Mouse (Mus musculus): ENCODE data around the gene Ulk4.

Ulk4 gene

DNA sequence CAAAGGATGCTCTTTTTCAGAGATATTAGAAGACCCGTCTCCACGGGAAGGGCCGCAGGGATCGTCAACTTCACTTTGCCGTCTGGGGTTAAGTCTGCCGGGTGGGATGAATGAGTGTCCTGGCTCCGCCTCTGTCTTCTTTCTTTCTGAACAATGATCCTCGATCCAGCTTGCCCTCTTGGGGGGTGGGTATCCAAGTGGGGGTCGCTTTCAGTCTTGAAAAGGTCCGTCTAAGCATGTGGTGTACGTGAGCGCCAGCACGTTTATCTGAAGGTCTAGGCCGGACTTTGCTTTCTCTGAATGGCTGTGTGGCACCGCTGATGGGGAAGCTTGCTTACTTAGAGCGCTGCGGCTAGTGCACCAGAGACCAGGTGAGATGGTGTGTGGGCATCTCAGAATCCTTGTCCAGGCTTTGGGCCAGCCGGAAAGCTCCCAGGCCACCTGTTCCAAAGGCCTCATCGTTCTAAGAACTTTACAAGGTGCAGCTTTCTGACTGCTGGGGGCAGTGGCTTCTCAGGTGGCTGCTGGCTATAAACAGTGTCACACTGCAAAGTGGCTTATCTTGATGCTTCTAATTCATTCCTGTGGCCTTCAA, 23.1 kb upstream of the Ulk4 start:
- no peak for DNase-seq (ENCODE audit: low read depth, low spot score)

DNA sequence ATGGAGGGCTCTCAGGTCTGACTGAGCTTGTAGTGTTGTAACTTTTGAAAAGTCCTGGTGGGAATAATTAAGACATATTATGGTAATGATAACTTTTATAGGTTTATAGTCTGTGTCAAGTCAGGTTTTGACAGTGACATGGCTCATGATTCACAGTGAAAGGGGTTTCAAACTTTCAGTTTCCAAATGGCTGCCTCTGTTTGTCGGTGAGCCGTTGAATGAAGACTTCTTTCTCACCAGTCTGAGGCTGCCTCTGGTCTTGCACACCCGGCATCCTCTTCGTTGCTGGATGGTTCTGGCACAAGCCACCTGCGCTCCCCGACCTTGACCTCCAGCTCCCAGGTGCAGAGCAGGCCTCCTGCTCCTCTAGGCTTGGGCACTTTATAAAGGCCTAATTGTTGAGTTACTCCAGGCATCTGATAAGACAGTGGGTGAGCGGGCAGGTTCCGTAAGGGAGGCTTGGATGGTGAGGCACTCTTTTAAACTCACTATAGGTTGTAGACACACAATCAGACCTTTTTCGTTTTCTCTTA, 22.3 kb upstream of the Ulk4 start:
- no peak for DNase-seq (ENCODE audit: low read depth, low spot score)

DNA sequence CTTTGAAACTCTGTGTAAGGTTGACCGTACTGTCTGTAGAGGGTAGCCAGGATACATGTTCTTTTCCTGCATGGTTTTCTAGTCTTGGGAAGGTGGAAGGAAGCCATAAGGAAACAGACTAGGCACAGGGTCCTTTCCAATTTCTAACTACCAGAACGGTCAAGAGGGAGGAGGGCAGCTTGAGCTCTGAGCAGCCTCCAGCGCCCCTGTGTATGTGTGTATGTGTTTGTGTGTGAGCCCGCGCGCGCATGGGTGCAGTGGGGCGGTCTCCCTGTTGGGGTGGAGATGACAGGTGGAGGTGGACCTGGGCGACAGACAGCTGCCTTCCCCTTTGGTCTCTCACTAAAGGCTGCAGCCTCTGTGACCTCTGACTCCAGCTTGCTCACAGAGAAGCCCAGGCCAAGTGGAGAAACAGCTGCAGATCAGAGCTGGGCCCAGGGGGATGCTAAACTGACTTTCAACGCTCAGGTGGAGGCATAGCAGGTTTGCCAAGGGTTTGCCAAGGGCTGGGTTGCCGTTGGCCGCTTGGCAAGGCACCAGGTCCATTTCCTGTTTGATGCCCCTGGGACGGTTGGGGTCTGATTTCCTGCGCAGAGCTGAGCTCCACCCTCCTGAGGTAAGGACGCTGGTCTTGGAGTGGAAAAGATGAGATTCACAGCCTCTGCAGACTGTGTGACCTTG, 21.6 kb upstream of the Ulk4 start:
- DNase-seq (ENCODE audit: low read depth, low spot score) = peak; percentile 50

DNA sequence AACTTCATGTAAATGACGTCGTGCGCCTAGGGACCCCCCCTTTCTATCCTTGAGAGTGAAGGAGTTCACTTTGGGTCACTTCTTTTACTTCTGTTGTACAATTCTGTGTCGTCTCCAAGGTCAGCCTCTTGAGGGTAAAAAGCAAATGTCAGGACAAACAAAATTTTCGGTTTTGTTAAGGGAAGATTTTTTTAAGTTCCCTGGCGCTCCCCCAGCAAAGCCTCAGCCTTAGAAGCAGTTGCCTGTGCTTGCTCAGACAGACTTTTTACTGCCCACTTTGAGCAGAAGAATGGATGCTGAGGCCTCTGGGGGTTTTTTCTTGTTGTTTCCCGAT, 21.0 kb upstream of the Ulk4 start:
- no peak for DNase-seq (ENCODE audit: low read depth, low spot score)

DNA sequence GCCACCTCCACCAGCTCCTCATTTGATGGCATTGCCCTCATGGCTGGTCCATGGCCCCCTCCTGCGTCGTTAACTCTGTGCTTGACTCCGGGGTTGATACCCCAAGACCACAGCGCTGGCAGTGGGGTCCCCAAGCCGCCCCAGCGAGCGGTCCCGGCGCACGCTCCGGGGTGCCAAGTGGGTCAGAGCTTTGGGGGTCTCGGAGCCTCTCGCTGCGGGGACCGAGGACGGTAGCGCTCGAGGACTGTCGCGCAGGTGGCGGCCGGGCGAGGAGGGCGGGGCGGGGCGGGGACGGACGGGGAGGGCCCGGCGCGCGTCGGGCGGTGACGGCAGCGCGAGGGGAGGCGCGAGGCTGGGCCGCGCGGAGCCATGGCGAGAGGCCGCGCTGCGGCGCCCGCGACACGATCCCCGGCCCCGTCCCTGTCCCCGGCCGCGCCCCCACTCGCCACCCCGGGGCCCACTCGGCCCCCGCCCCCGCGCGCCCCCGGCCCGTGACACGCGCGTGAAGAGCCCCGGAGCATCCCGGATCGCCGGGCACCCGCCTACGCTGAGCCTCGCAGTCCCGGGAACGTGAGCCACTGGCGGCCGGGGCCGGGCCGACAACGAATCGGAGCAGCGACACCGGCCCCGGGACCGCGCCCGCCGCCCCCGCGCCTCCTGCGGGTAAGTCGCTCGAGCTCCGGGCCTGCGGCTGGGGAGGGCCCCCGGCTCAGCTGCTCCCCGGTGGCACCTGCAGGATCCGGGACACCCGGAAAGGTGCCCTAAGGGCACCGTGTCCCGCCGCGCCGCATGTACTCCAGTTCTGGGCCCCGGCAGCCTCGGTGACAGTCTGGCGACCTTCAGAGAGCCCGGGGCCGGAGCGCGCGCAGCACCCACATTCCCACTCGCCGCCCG, 20.4 kb upstream of the Ulk4 start, which contains the start of gene Trak1:
Gene Trak1, plus strand, starts transcription at position 332 of the 894 bp plus-strand sequence.
- DNase-seq (ENCODE audit: low read depth, low spot score) = peak; percentile 51

DNA sequence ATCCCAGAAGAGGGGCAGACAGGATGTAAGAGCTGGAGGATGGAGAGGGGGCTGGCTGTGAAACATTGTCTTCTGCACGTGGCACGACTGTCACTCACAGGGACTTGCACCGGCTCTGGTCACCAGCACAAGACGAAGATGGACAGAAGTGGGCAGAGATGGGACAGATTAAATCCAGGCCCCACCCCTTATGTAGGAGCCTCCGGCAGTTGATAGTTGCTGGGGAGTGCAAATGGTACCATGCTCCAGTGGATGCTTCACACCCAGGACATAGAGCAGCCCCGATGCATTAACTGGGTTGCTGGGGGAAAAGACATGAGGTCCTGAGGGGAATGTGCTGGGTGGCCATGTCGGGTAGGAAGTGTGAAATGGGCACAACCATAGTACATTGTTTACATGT, 18.2 kb upstream of the Ulk4 start:
- no peak for DNase-seq (ENCODE audit: low read depth, low spot score)

DNA sequence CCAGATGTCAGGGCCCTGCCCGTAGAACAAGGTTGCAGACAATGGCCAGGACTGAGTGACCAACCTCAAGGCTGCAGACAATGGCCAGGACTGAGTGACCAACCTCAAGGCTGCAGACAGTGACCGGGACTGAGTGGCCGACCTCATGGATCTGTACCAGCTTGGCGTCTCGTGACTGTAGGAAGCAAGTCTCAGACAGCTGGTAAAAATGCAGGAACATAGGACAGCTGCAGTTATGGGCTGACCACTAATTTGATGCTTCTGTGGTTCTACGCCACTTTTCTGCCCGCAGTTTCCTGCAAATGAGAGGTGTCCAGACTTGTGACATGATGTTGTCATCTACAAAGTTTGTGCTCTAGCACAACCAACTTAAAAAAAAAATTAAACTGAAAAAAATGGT, 16.2 kb upstream of the Ulk4 start:
- no peak for DNase-seq (ENCODE audit: low read depth, low spot score)

DNA sequence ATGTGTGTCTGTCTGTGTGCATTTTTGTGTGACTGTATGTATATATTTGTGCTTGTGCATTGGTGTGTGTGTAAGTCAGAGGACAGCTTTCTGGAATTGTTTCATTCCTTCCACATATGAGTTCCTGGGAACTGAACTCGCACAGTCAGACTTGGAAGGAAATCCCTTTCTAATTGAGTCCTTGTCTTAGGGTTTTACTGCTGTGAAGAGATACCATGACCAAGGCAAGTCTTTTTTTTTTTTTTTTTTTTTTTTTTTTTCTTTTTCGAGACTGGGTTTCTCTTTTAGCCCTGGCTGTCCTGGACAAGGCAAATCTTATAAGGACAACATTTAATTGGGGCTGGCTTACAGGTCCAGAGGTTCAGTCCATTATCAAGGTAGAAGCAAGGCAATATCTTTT, 14.3 kb upstream of the Ulk4 start:
- DNase-seq (ENCODE audit: low read depth, low spot score) = no peak

DNA sequence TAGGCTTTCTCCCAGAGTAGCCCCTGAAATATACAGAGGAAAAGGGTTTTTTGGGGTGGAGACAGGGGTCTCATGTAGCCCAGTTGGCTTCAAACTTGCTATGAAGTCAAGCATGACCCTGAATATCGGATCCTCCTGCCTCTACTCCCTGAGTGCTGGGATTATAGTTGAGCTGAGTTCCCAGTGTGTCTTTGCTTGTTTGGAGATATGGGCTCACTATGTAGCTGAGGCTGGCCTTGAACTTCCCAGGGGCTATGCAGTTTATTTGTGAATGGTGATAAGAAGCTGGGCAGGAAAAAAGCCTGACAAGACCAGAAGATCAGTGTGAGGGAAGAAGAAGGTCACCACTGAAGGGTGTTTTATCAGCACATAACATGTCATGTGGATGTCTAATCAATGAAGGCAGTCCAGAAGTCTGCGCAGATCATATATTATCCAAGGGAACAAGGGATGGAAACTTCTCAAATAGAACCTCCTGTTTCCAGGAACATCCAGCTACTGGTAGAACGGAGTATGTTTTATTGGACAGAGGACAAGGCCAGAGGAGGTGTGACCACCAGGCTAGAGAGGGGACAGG, 9.4 kb upstream of the Ulk4 start:
- DNase-seq (ENCODE audit: low read depth, low spot score) = no peak

DNA sequence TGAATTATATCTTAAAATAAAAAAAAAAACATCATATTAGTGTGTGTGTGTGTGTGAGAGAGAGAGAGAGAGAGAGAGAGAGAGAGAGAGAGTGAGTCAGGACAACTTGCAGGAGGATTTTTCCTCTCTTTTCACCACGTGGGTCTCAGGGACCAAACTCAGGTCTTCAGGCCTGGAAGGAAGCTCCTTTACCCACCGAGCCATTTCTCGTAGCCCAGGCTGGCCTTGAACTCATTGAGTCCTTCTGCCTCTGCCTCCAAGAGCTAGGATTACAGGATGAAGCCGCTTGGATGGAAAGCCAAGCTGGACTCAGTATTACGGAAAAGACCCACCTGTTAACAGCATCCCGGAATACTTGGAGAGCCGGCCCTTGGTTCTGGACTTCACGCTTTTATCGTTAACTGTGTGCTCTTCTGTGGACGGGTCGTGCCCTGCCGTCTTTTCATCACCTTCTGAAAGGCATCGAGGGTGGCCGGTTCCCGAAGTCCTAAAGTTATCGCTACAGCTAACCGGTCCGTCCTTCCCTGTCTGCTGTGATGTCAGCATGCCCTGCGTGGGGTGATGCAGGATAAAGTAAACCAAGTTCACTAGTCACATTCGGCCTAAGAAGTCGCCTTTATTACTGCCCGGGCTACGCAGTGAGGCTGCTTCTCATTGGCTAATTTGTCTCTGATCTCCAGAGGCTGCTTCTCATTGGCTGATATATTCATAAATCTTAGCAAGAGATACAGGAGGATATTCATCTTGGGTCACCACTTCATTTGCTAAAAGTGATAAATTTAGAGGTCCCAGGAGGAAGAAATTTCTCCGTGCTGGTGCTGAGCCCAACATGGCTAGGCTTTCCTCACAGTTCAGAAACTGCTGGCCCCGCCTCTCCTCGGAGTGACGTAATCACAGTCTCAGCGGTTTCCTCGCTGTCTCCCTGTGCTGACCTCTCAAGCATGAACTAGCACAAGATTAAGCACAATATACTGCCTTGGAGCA, 8.6 kb upstream of the Ulk4 start:
- DNase-seq (ENCODE audit: low read depth, low spot score) = peak; percentile 76

DNA sequence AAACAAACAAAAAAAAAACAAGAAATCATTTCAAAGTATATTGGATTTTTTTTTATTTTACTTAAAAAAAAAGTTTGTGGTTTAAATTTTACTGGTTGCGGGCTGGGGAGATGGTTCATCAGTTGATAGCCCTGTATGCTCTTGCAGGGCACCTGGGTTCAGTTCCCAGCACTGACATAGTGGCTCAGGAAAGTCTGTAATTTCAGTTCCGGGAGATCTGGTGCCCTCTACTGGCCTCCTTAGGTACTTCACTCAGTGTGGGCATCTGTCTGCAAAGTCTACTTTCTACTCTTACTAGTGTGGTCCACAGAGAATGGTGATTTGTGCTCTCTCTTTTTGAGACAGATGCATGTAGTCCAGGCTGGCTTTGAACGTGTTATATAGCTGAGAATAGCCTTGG, 7.4 kb upstream of the Ulk4 start:
- no peak for DNase-seq (ENCODE audit: low read depth, low spot score)

DNA sequence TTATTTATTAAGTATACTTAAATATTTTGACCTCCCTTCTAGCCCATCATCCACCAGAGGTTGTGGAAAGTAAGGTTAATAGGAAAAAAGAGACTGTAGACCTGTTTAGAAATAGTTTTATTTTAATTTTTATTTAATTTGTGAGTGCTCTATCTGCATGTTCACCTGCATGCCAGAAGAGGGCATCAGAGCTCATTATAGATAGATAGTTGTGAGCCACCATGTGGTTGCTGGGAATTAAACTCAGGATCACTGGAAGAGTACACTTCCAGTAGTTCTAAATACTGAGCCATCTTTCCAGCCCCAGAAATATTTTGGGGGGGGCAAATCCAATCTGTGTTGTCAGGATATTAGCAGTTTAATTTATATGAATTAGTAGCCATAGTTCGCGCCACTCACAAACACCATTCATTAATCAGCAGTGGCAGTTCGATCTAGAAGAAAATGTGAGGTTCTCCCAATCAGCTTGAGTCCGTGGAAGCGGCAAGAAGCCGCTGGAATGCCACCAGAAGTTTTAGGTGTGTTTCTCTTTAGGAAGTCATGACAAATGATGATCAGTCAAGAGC, 6.7 kb upstream of the Ulk4 start:
- no peak for DNase-seq (ENCODE audit: low read depth, low spot score)

DNA sequence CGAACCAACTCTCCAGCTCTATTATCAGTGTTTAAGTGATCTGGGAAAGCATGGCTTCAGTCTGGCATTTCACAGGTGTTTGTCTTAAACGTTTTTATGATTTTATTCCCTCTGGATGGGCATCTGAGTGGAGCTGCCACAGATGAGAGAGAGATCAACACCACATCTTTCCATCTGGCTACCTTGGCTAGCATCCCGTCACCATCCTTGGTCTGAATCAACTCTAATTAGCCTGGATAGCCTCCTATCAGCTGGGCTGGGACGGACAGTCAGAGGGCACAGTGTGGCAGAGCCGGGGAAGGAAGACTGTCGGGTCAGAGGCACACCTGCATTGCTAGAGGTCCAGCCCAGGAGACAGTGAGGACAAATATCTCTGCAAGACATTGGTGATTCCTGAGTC, 4.9 kb upstream of the Ulk4 start:
- no peak for DNase-seq (ENCODE audit: low read depth, low spot score)

DNA sequence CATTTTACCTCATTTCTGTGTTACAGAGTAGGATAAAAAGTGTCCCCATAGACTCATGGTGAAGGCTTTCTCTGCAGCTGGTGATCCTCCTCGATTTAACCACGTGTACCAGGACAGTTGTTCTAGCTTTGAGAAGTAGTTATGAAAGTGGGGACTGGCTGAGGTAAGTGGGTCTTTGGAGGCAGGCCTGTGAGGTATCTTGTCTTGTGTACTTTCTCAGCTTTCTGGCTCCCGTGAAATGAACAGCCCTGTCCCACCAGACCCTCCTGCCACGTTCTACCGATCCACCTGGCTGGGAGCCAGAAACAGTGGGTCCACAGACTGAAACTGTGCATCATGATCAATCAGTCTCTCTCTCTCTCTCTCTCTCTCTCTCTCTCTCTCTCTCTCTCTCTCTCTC, 2.2 kb upstream of the Ulk4 start:
- DNase-seq (ENCODE audit: low read depth, low spot score) = no peak

DNA sequence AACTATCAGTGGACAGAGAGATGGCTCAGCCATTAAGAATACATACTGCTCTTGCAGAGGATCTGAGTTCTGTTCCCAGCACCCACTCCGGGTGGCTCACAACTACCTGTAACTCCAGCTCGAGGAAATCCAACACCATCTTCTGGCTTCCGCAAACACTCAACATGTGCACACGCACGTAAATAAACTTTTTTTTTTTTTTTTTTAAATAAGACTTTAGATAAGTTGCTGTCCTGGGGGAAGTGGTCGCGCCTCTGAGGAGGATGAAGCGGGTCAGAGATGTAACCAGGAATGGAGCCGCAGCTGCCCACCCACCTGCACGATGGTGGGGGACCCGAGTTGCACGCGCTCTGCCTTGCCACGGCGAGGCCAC, 266 bp downstream of the Ulk4 start:
- DNase-seq (ENCODE audit: low read depth, low spot score) = no peak

DNA sequence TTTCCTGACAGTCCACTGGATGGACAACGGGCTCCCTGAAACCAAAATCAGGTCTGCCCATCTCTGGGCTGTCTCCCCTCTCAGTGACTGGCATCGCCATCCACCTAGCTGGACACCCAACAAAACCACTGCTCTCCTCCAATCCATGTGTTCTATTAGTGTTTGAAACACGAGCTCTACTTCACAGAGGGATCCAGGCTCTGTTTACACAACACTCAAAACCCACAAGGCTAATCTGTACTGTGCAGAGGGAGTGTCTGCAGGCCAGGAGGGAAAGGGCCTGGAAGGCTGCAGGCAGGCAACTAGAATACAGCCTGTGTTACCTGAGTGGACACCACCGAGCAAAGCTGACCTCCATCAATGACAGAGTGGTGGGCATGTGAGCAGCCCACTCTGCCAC, 5.4 kb downstream of the Ulk4 start:
- DNase-seq (ENCODE audit: low read depth, low spot score) = no peak

DNA sequence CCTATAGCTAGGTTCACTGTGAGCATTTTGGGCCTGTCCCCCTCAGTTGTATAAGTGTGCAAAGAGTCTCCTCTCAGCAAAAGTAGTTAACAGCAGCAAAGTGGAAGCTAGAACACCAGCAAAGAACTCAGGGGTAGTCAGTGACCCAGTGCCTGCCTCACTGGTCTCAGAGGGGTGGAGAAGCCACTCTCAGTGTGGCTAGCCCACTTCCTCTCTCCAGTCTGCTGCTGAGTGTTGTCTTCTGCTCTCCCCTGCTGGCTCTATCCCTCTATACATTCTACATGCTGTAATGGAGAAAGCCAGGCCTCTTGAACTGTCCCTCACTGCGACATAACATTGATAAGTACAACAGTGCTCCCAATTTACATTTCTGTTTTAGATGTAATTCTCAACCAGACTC, 5.8 kb downstream of the Ulk4 start:
- DNase-seq (ENCODE audit: low read depth, low spot score) = no peak

DNA sequence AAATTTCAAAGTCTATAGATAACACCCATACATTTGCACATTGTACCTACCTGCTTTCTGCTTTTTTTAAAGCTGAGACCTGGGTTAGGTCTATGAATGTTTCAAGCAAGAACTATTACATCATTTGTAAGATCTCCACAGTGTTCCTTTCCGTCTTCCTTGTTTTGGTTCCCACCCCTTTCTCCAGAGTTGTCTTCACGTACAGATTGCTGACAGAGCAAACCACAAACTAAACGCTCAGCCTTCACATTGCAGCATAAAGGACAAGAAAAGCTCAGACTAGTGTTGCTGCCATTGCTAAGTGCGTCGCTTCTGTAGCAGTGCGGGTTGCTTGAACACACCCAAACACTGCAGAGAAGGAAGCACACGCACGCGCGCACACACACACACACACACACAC, 11.7 kb downstream of the Ulk4 start:
- no peak for DNase-seq (ENCODE audit: low read depth, low spot score)

DNA sequence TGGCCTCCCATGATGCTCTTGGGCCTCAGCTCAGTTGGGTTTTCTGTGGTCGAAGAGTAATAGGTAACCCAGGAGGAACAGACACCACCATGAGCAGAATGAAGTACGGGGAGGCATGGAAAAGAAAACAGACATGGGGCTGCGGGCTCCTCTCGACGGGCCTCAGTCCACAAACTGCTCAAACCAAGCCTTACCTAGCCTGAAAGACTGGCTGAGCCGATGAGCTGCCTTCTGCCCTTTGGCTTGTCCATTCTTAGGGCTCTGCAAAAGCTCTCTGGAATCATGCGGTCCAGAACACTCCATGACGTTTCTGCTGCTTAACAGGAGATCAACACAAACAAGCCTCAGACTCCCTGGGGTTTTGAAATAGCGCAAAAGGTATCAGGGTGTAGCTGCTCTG, 19.9 kb downstream of the Ulk4 start:
- no peak for DNase-seq (ENCODE audit: low read depth, low spot score)

DNA sequence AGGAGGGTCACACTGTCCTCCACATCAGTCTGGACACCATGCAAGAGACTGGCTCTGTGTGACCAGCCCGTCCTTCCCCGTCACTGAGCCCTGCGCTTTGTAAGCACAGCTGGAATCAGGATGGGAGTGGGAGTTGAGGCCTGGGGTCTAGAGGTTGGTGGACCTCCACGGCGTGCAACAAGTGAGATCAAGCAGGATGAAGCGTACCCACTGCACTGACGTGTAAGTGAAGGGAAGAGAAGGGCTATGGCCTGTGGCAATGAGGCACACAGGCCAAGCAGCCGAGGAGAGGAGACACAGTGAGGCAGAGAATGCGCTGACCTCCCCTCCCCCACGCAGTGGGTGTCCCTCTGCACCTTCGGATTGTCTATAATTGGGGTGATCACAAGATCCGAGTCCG, 22.2 kb downstream of the Ulk4 start:
- DNase-seq (ENCODE audit: low read depth, low spot score) = no peak

DNA sequence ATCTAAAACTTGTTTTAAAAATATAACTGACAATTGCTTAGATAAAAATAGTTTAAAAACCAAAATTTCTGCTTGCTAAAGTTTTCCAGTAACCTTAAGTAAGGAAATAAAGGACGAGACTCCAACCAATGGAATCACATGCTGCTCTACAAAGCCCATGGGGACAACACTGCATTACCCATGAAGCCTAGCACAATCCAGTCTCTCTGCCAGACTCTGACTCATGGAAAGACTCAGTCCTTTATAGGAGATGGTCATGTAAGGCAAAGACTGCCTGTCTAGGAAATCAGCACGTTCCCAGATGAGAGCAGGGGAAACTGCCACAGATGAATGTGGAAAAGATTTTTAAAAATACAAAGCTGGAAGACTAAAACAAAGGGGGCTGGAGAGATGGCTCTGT, 23.0 kb downstream of the Ulk4 start:
- peak; percentile 63 for DNase-seq (ENCODE audit: low read depth, low spot score)

Measured in skeletal muscle tissue, adult 2 months (tissue).